Mouse (Mus musculus) ES-E14 (cell line): ENCODE results near the gene Sema6d. TPM values are rescaled to one million over a fixed set of nuclear protein-coding genes. Genes with fewer than 3 reads are reported as not detected.

ENCODE experiments used
- DNase-seq: peaks from one replicate; pipeline ENCODE4 v3.0.0-alpha.2; 2013; ENCODE audit warnings: low read depth, low spot score
- H3K27ac ChIP-seq: 2 replicates; pipeline ENCODE4 v1.5.1; 2012; ENCODE audit warnings: low read depth, mild to moderate bottlenecking, low read length, moderate library complexity, mixed read lengths; ENCODE audit not compliant: poor library complexity, insufficient read depth, severe bottlenecking
- H3K36me3 ChIP-seq: 2 replicates; pipeline ENCODE4 v1.6.1; 2012; ENCODE audit warnings: mild to moderate bottlenecking, low read length, moderate library complexity, mixed read lengths; ENCODE audit not compliant: control insufficient read depth, poor library complexity, insufficient read depth, severe bottlenecking
- H3K4me1 ChIP-seq, 2 experiments: fragments of 150-350 bp in 1 of 2; sonication (generic) in 1 of 2; 2 replicates each; pipeline ENCODE4 v1.6.1; 2012; ENCODE audit warnings: low read length in 2 of 2, mild to moderate bottlenecking in 1 of 2, mixed read lengths in 1 of 2; ENCODE audit not compliant: control insufficient read depth in 2 of 2, insufficient read depth in 2 of 2, poor library complexity in 1 of 2
- H3K4me3 ChIP-seq, 2 experiments: fragments of 150-350 bp in 1 of 2; sonication (generic) in 1 of 2; 2 replicates each; pipeline ENCODE4 v1.5.1; 2012; ENCODE audit warnings: low read length in 2 of 2, low read depth in 1 of 2, mild to moderate bottlenecking in 1 of 2, mixed read lengths in 1 of 2; ENCODE audit not compliant: insufficient read depth in 1 of 2, poor library complexity in 1 of 2, severe bottlenecking in 1 of 2
- H3K9ac ChIP-seq: 2 replicates; pipeline ENCODE4 v1.6.1; 2012; ENCODE audit warnings: low read depth, mild to moderate bottlenecking, low read length, mixed read lengths; ENCODE audit not compliant: poor library complexity, insufficient read depth, severe bottlenecking
- H3K9me3 ChIP-seq: fragments of 150-350 bp; sonication (generic); 2 replicates; pipeline ENCODE4 v1.6.1; 2012; ENCODE audit warnings: low read depth, mild to moderate bottlenecking, low read length; ENCODE audit not compliant: control insufficient read depth, insufficient read depth
- CHD2 ChIP-seq: IDR thresholded peaks from 2 replicates; pipeline ENCODE4 v1.6.1; 2014; ENCODE audit warnings: mild to moderate bottlenecking, low read depth, low read length, inconsistent platforms
- HCFC1 ChIP-seq: IDR thresholded peaks from 2 replicates; pipeline ENCODE4 v1.6.1; 2012; ENCODE audit warnings: low read length, inconsistent platforms, borderline replicate concordance; ENCODE audit not compliant: insufficient read depth
- MAFK ChIP-seq: IDR thresholded peaks from 2 replicates; pipeline ENCODE4 v1.6.1; 2014; ENCODE audit warnings: mild to moderate bottlenecking, low read depth, low read length, inconsistent platforms; ENCODE audit not compliant: insufficient read depth
- ZC3H11A ChIP-seq: IDR thresholded peaks from 2 replicates; pipeline ENCODE4 v1.6.1; 2012; ENCODE audit warnings: low read depth, mild to moderate bottlenecking, inconsistent platforms, low read length, borderline replicate concordance
- ZNF384 ChIP-seq: IDR thresholded peaks from 2 replicates; pipeline ENCODE4 v1.6.1; 2012; ENCODE audit warnings: low read depth, low read length, inconsistent platforms
- in situ Hi-C, 2 experiments: fragments of 600-800 bp; cut with MboI; formaldehyde crosslinking; loops; one replicate each; pipeline ENCODE4 v1.15.1; 2025; ENCODE audit warnings: low sequenced_read_pairs in 2 of 2, inconsistent platforms in 1 of 2; ENCODE audit not compliant: unreplicated experiment in 2 of 2
- total RNA-seq: library from RNA; depleted of rRNA; stranded (reverse); fragments of 300-350 nt; gene quantifications from 2 replicates; pipeline ENCODE4 v1.2.3, GENCODE M21; 2012

Sema6d gene
- total RNA-seq, 1 experiment, result 0.54 TPM

DNA sequence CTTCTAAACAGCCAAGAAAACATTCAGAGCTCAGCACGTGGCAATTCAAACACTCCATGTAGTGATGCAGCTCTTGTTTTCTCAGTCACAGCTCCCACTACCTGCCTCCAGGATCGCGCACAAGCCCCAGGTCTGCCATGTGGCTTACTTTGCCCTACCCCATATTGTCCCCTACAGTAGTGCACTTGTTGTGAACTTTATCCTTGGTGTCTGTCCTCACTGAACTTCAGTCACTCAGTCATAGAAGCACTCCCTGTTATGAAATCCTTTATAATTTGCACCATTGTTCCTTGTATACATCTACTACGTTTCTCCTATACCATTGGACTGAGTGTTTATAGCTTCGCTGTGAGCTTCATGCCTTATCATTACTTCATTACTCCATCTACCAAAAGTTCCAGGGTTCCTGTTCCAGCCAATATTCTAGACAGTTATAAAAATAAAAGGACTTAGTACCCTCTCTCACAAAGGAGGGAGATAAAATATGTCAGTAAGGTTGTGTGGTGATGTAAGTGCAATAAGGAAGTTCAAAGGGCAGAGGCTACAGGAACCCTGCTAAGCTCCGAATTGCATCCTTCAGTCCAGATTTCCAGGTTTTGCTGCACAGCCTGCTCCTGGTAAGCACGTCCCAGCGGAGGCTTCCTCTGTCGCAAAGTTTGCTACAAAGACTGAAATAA lies 512.1 kb downstream of the Sema6d start:
- in situ Hi-C loops, result no loop called here
- no peaks in the 10 kb centered on the region for H3K4me1 ChIP-seq
- no peaks in the 10 kb centered on the region for H3K9me3 ChIP-seq
- H3K36me3 ChIP-seq, result no peaks in the 10 kb centered on the region
- H3K9ac ChIP-seq, result no peak overlapping the region
- H3K4me3 ChIP-seq, result no peak overlapping the region
- DNase-seq, result no peak
- no peak overlapping the region for H3K27ac ChIP-seq
- no peak for TF ChIP-seq HCFC1
- no peak for TF ChIP-seq ZNF384
- no peak for TF ChIP-seq ZC3H11A
- no peak for TF ChIP-seq CHD2
- no peak for TF ChIP-seq MAFK

DNA sequence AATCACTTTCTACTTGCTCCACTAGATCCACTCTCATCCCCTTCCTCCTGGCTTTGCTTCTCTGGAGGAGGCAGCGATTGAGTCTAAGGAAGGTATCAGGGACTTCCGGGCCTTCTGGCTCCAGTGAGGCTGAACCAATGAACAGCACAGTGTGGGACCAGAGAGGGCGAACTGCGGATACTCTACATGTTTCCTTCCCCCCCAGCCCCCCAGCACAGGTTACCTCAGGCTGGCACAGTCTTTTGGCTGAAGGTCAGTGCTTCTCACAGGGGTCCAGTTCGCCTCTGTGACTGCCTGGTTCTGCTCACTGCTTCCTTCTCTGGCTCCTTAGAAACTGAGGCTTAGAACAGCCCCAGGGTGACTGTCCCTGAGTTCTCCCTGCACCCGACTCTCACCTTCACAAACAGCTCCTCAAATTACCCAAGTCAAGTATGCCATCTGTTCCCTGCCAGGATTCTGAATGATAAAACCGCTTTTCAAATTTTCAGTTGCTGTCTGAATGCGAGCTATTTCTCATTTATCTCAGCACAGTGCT lies 512.7 kb downstream of the Sema6d start:
- in situ Hi-C loops, result no loop called here
- TF ChIP-seq ZNF384 (no peak), HCFC1 (no peak), CHD2 (no peak), ZC3H11A (no peak), MAFK (no peak)
- H3K9ac ChIP-seq, result no peak overlapping the region
- no peaks in the 10 kb centered on the region for H3K36me3 ChIP-seq
- no peaks in the 10 kb centered on the region for H3K9me3 ChIP-seq
- H3K4me3 ChIP-seq, result no peak overlapping the region
- H3K27ac ChIP-seq, result no peak overlapping the region
- H3K4me1 ChIP-seq, result no peaks in the 10 kb centered on the region
- no peak for DNase-seq

DNA sequence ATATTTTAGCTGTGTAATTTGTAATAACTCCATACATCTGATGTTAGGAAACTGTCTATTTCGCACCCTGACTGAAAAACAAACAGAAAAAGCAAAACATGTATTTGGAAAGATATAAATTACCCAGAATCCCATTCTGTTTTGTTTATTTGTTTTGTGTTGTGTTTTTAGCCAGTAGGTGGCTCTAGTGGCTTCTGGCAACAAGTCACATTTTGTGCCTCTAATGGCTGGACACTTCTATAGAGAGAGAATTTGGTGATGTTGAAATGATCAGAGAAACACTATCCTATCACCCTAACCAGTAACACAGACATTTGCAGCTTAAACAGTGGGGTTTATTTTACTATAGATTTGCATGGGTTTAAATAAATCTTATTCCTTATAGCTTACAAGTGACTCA lies 515.6 kb downstream of the Sema6d start:
- TF ChIP-seq MAFK (no peak), HCFC1 (no peak)
- Histone ChIP-seq H3K9ac (no peak overlapping the region), H3K4me3 (no peak overlapping the region), H3K36me3 (no peaks in the 10 kb centered on the region), H3K9me3 (no peaks in the 10 kb centered on the region), H3K4me1 (no peaks in the 10 kb centered on the region), H3K27ac (no peak overlapping the region)
- no peak for DNase-seq
- in situ Hi-C loops, result no loop called here

DNA sequence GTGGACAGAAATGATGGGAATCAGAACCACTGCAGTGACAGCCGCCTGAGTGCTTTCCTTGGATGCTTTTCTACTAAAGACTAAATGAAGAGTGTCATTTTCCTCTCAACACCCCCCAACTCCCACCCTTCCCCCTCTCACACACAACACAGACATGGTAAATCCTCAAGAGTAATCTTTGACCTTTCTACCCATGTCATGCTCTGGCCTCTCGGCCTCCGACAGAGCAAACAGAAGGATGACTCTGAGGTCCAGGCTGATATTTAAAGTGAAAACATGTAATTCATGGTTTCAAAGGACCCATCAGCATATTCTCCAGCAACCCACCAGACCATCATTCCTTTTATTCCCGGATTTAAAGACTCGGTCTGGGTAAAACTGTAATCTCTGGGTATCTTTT lies 518.2 kb downstream of the Sema6d start:
- H3K4me1 ChIP-seq, result no peaks in the 10 kb centered on the region
- no peak overlapping the region for H3K4me3 ChIP-seq
- in situ Hi-C loops, result no loop called here
- no peak overlapping the region for H3K9ac ChIP-seq
- H3K9me3 ChIP-seq, result no peaks in the 10 kb centered on the region
- DNase-seq, result no peak
- no peak for TF ChIP-seq ZNF384
- TF ChIP-seq MAFK, result no peak
- TF ChIP-seq HCFC1, result no peak
- TF ChIP-seq CHD2, result no peak
- TF ChIP-seq ZC3H11A, result no peak
- H3K36me3 ChIP-seq, result no peaks in the 10 kb centered on the region
- no peak overlapping the region for H3K27ac ChIP-seq

DNA sequence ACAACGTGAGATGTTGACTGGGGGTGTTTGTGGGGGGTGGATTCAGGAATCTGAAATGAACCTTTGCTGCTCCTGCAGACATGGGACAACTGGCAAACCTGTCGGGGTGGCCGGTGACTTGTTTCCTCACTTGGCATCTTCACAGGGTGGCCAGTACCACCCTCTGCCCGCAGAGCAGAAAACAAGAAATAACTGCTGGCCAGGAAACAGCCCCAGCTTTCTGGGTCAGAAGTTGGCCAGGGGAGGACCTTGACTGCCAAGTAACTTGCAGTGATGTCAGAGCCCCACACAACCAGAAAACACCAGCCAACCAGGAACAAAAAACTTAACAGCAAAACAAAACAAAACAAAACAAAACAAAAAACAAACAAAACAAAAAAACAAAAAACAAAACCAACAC lies 518.8 kb downstream of the Sema6d start:
- TF ChIP-seq ZNF384 (no peak), CHD2 (no peak), MAFK (no peak), HCFC1 (no peak), ZC3H11A (no peak)
- in situ Hi-C loops, result no loop called here
- Histone ChIP-seq H3K9me3 (no peaks in the 10 kb centered on the region), H3K27ac (no peak overlapping the region), H3K36me3 (no peaks in the 10 kb centered on the region), H3K4me3 (no peak overlapping the region), H3K9ac (no peak overlapping the region), H3K4me1 (no peaks in the 10 kb centered on the region)
- no peak for DNase-seq
